Mouse (Mus musculus) erythroblast, embryonic 14.5 days (primary cell): ENCODE results near the gene Ppm1f.

ENCODE experiments used
- GATA1 ChIP-seq: IDR thresholded peaks from 2 replicates; pipeline ENCODE4 v1.6.1; 2012; ENCODE audit warnings: low read length, inconsistent platforms, mixed read lengths
- TAL1 ChIP-seq: IDR thresholded peaks from 3 replicates; pipeline ENCODE4 v1.6.1; 2012; ENCODE audit warnings: low read length, inconsistent platforms, mixed read lengths

DNA sequence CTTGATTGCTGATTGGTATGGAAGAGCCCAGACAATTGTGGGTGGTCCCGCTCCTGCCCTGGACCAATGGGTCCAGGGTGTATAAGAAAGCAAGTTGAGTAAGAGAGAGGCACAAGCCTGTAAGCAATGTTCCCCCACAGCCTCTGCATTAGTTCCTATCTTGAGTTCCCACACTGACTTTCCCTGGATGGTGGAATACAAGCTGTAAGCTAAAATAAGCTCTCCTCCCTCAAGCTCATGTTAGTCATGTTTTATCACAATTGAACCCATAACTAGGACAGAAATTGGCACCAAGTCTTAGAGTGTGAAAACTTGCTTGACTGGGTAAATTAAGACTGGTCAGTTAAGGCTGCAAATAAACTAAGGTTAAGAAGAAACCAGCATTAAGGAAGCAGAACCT, 40.7 kb upstream of the Ppm1f start:
- TF ChIP-seq GATA1 = no peak
- no peak for TF ChIP-seq TAL1
